Mouse (Mus musculus) layer of hippocampus, postnatal 25 days (tissue): ENCODE data around the gene Tle6. TPM values are rescaled to one million over a fixed set of nuclear protein-coding genes. Genes with fewer than 3 reads are reported as not detected.

Experiments used
- DNase-seq, 2 experiments: peaks; one replicate each; pipeline ENCODE4 v3.0.0; 2022; ENCODE audit warnings: mixed read lengths in 2 of 2, low spot score in 1 of 2; ENCODE audit errors: extremely low spot score in 1 of 2
- total RNA-seq, 2 experiments: library from RNA; stranded (reverse); gene quantifications; 2 replicates each; pipeline ENCODE4 v1.2.3; 2021

Gene Tle6
- total RNA-seq, 2 experiments from 2014 or later = 1.7 to 4.1 TPM

DNA sequence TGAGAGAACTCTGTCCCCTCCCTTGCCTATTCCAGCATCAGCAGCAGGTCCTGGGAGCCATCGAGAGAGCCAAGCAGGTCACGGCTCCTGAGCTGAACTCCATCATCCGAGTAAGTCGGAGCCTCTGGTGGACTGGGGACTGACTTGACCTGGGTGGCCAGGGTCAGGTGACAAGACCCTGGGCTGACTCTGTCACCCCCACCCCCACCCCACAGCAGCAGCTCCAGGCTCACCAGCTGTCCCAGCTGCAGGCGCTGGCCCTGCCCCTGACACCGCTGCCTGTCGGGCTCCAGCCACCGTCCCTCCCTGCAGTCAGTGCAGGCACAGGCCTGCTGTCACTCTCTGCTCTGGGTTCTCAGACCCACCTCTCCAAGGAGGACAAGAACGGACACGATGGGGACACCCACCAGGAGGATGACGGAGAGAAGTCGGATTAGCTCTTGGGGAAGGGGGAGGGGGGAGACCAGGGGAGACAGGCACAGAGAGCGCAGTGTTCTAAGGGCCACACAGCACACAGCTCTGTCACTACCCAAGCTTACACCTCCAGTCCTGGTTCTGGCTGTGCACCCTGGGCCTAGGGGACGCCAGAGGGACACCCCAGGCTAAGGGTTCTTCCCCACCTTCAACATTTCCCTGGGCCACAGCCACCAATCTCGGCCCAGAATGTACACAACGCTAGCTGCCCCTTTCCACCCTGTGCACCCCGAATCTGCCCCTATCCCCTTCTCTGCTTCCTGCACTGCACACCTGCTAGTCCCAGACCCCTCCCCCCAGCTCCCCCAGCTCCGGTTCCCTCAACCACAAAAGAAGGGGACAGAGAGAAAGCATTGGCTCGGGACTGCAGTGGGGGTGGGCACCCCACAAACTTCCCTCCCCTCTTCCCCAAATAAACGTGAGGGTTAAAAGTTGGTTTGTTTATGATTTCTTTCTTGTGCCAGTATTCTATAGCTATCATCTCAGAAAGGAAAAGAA, 35.3 kb downstream of the Tle6 start:
- no peak for DNase-seq

DNA sequence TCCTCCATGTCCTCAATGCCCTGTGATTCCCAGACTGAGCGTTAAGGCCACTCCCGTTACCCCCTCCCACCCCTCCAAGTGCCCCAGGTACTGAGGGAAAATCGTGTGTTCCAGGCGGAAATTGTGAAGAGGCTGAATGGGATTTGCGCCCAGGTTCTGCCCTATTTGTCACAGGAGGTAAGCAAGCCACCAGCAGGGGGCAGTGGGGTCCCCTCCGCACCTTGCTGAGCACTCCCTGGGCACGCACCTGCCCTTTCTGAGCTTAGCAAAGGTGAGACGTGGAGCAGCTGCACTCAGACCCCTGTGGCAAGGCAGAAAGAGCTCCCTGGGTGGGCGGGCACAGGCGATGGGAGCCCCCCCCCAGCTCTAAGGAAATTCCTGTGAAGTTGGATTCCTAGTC, 36.1 kb downstream of the Tle6 start:
- peak in 1 of 2 experiments; percentile 63 for DNase-seq

DNA sequence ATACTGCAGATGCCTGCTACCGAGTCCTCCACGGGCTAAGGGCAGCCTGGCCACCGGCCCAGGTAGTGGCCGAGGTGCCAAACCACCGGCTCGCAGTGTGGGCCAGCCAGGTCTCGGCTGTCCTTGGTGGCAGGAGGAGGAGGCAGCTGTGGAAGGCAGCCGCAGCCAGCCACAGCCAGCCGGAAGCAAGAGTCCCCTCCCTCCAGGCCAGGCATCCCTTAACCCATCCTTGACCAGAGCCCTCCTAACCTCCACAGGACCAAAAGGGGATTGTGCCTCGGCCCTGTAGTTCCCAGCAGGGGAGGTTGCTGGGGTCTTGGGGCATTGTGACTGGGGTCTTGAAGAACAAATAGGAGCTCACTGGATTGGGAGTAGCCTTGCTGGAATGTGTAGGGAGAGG, 36.7 kb downstream of the Tle6 start:
- DNase-seq = no peak

DNA sequence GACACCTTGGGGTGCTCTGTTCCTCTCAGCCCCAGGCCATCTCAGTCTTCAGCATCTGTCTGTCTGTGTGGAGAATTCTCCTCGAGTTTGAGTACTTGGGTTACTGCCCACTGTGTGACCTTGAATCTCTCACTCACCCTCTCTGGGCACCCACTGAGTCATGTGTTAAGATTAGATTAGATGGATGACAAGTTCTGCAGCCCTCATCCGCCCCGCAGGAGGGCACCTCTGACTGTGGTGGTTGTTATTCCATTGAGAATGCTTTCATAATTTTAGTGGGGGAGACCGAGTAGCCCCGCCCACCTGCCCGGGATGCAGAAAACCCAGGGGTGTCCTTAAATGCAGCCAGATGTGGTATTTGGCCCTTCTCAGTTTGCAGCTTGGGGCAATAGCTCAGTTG, 37.4 kb downstream of the Tle6 start:
- DNase-seq = no peak

DNA sequence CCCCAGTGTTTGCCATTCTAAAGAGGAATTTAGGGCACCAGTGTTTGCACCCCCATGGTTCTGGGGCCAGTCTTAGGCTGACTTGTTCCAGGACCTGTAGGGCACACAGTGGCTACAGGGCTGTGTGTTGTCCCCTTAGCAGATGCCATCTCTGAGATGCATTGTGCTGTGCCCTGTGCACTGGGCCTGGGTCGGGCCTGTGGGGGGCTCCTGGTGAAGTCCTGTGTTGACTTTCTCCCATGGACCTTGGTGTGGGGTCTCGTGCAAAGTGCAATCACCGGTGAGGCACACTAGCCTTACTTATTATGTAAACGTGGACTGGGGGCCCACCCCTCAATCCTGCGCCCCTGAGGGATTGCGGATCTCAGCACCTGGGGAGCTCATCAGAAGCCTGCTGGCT, 38.5 kb downstream of the Tle6 start:
- no peak for DNase-seq

DNA sequence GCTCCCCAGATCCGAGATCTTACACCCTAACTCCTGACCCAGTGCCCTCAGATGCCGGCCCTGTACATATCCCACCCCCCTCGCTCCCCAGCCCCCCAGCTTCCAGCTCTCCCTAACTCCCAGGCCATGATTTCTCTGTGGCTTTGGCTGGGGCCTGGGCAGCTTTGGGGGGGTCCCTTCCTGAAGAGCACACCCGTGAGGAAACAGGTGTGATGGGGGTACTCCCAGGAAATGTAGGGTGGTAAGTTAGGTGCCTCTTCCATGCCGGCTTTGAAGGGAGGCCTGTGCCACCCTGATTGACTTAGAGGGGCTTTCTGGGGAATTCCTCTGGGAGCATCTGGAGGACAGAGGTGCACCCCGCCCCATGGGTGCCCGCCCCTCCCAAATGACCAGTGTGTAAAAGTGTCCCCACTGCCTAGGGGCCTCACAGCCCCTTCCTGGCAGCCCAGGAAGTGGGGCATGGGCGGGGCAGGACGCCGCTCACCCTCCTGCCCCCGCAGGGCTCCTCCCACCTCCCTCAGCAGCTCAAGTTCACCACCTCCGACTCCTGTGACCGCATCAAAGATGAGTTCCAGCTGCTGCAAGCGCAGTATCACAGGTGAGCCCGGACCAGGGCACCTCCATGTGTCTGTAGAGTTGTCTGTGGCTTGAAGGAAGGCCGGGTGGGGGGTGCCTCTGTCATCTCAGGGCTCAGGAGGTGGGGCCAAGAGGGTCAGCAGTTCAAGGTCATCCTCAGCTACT, 40.0 kb downstream of the Tle6 start:
- DNase-seq = no peak

DNA sequence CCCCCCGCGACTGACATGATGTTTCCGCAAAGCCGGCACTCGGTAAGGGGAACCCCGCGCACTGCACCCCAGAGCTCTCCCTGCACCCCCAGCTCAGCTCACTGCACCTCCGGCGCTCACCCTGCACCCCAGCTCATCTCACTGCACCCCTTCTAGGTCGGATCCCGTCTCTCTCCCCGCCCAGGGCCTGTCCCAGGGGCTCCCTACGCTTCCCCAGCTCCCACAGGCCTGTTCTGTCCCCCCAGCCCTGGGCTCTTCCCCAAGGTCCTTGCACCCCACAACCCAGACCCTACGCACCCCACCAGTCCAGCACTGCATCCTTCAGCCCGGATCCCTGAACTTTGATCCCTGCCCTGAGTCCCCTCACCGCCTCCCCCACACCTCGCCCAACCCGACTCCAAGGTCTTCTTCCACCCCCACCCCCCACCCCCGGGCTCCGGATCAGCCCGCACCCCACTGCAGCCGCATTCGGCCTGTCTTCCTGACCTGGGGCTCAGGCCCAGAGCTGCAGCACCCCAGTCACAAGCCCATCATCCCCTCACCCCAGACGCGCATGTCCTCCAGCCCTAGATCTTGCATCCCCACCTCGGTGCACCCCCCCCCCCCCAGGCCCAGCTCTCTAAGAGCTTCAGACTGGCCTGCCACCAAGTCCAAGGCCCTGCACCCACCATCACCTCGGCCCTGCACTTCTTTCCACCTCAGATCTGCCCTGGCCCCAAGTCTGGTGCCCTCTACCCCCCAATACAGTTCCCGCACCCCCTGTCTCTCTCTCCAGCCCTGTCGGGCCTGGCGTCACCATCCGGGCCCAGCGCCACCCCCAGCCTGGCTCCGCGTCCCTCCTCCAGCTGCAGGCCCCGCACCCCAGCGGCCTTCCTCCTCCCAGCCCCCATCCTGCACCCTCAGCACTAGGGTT, 41.0 kb downstream of the Tle6 start:
- DNase-seq = peak; percentile 71 to 80

DNA sequence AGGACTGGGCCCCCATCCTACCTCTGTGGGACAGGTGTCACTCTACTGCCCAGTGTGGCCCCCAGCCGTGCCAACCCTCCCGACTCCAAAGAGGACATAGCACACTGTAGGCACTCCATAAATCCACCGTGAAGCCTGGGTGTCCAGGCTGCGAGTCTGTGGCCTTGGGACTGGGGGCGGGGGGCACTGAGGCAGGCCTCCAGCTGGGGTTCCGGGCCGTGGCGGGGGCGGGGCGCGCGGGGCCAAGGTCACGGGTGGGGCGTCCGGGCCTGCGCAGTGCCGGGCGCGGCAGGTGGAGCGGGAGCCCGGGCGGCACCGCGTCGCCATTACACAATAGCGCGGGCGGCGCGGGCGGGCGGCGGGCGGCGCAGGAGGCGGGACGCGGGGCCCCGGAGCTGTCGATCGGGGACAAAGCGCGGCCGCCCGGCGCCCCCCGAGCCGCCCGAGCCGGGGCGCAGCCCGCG, 41.7 kb downstream of the Tle6 start, which contains the start of gene Aes:
Gene Aes, plus strand, starts transcription at position 326 of the 464 bp plus-strand sequence.
- DNase-seq = peak; percentile 65 to 67

DNA sequence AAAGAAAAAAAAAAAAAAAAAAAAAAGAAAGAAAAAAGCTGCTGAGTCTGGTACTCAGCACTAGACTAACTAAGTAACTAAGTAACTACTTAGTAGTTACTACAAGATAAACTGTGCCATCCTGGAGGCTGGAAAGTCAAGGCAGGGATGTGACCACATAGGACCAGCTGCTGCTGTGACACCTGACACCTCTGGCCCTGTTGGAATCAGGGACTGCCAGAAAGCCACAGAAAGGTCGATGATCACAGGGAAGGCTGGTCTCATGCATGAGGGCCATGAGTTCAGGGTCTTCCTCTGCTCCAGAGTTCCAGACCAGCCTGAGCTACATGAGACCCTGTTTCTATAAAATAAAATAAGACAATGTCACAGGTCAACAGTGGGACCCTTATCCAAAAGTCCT, 43.4 kb downstream of the Tle6 start:
- DNase-seq = no peak

DNA sequence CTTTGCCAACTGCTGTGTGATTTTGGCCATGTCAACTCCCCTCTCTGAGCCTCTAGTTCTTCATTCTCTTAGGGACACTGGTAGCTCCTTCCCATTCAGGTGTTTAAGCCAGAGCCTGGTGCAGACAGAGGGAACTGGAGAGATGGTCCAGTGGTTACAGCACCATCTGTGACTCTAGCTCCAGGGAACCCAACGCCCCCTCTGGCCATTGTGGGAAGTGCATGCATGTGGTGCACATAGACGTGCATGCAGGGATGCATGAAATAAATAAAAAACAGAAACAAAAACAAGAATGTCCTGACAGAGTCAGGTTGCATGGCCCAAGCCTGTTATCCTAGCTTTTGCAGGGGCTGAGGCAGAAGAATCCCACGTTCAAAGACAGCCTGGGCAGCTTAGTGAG, 44.6 kb downstream of the Tle6 start:
- no peak for DNase-seq

DNA sequence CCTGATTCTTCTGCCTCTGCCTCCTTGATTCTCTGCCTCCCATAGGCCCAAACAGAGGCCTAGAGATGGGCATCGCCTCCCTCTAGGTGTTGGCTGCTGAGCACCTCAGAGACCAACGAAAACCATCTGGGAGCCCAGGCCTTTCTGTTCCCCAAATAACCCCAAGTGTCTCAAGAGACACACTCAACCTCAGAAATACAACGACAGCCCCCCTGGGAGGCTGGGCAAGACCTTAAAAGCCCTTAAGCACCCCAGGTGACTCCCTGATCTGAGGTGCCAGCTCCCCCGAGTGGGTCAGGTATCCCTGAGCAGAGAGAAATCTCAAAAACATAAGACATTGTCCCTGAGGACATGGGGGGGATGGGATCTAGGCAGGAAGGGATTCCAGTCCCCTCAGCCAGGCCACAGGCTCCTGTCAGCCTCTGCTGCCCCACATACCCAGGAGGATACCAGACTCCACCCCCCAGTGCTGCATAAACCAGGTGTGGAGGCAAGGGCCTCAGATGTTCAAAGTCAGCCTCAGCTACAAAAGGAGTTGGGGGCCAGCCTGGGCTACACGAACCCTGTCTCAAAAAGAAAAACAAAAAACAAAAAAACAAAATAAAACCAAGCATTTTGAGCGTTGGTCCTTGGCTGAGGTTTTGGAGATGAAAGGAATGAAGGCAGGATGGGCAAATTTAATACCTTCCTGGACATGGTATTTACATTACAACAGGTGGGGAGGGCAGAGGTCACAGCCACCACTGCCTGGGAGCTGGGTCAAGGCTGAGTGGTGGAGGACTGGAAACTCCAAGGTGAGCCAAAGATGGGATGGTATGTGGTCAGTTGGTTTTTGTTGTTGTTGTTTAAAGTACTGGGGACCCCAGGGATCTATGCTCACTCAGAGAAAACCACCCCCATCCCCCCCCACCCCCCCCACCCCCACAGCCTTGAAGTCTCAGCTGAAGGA, 46.8 kb downstream of the Tle6 start:
- no peak for DNase-seq

DNA sequence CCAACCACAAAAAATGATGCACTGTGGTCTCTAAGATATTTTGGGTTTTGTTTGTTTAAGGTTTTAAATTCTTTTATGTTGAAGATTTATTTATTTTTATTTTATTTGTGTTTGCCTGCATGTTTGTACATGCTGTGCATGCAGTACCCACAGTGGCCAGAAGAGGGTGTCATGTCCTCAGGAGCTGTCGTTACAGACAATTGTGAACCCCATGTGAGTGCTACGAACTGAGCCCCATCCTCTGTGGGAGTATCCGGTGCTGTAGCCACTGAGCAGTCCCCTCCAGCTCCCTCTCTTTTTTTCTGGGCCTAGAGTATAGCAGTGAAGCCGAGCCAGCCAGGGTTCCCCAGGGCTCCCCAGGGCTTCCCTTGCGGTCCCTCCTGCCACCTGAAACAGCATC, 47.6 kb downstream of the Tle6 start:
- DNase-seq = no peak

DNA sequence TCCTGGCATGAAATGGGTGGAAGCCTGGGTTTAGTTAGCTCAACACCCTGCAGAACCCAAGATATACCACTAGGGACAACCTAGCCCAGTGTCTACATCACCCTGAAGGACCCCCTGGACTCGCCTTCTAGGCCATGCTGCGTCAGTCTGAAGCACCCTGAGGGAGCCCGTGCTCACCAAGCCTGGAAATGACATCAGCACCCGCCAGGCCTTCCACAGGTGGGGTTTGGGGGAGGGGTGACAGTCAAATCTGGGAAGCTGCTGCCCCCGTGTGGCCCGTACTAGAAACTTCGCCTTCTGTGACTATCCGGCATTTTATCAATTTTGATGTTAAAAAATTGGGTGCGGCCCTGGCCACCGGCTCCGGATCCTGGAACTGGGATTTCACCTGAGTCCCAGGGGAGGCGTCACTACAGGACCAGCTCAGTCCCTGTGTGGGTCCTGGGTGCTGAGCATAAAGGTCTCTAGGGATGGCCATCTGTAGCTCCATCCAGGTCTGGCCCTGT, 49.2 kb downstream of the Tle6 start:
- peak; percentile 72 to 80 for DNase-seq

DNA sequence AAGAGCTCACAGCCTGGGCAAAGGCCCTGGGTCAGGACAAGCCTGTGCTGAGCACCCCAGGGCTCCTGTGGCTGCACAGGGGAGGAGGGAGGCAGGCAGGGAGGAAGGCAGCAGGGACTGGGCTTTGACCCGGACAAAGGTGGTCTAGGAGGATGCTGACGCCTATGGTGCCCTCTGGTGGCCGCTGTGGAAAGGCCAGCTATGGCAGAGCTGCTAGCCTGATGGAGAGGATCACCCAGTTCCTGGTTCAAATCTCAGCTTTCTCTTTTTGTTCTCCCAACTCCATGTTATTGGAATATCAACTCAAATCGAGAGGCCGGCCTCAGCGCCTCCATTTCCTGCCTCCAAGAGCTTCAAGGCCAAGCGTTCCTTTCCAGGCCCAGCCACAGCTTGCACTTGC, 50.6 kb downstream of the Tle6 start:
- peak in 1 of 2 experiments; percentile 60 for DNase-seq

DNA sequence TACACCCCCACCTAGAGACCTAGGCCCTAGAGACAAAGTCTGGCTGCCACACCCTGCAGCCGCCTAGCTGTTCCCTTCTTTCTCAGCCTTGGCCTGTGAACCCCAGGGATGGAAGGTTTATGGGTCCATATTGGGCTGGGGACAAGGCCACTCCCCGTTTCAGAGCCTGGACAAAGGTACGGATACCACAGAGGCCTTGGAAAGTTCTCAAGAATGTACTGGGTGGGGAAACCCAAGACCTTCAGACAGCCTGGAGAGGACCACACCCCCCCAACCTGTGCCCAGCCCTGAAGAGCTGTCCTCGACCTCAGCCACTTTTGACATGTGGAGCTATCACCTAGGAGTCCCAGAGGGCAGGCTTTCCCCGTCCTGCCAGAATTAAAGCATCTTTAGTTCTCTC, 51.9 kb downstream of the Tle6 start:
- DNase-seq = no peak

DNA sequence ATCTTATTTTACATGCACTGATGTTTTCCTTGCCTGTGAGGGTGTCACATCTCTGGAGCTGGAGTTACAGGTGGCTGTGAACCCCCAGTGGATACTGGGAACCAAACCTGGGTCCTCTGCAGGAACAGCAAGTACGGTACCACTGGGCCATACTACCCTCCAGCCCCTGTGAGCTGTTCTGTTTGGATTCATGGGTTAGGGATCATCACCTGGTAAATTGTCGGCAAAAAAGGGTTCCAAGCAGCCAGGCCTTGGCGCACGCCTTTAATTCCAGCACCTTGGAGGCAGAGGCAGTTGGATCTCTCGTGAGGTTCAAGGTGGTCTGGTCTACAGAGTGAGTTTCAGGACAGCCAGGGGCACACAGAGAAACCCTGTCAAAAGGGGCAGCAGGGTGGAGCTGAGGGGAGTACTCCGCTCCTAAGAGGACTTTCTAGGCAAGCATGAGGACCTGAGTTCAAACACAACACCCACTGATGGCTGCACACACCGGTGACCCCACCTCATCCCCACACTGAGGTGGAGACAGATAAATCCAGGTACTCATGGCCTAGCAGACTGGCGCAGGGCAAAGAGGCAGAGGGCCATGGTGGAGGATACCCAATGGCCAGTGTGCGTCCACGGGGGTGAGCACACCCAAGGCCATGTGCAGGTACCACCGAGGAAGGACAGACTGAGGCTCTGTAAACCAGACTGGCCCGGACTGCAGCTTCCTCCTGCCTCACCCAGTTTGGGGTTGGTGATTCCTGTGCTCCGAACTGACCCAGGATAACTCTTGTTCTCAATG, 53.9 kb downstream of the Tle6 start:
- DNase-seq = no peak

DNA sequence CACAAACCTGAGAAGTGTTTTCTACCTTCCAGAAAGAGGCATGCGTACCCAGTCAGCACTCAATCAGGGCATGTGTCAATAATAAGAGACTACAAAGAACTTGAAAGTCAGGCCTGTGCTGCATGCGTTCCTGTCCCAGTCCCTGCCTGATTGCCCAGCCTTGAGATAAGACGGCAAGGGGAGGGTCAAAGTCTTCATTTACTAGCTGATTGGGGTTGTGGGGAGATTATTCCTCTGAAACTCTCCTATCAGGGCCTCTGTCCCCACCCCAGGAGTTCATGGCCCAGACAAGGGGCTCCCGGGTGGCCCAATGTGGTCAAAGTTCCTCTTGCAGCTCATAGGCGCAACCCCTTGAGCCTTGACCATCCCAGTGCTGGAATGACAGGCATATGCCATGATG, 54.5 kb downstream of the Tle6 start:
- DNase-seq = no peak

DNA sequence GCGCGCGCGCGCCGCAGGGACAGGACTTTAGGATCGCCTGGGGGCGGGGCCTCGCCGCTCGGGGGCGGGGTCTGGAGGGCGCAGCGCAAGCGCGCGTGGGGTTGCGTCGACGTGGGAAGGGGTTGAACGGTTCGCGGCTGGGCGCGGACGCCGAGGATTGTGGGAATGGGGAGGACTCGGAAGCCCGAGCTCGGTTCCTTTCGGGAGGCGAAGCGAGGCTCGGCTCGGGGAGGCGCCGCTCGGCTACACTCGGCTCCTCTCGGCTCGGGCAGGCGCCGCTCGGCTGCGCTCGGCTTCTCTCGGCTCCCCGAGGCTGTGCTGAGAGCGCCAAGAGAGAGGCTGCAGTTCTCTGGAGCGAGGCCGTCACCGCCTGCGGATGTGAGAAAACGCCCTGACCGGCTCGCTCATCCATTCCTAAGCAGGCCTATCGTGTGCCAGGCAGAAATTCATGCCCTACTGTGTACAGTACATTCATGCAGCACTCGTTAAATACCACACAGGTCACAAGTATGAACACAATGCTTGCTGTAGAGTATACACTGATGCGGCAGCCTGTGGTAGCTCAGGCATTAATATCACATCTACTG, 55.6 kb downstream of the Tle6 start, which contains the start of gene Gna11:
Gene Gna11, minus strand, starts transcription at position 30 of the 587 bp plus-strand sequence.
- peak; percentile 96 to 98 for DNase-seq
